Mouse (Mus musculus) hindbrain, embryonic 14.5 days (tissue): ENCODE measurements around the gene Rfx2. TPM values are rescaled to one million over a fixed set of nuclear protein-coding genes. Genes with fewer than 3 reads are reported as not detected.

Source experiments
- ATAC-seq: fragments of 200-750 bp; cut with Nextera tagmentation; 2 replicates; pipeline ENCODE4 v1.8.0; 2017; ENCODE audit warnings: moderate number of reproducible peaks, mild to moderate bottlenecking, moderate TSS enrichment, moderate library complexity; ENCODE audit not compliant: low FRiP score
- DNase-seq: peaks from one replicate; pipeline ENCODE4 v3.0.0-alpha.2; 2015; ENCODE audit warnings: low spot score
- H3K27ac ChIP-seq: fragments of 300-500 bp; sonication (generic); 2 replicates; pipeline ENCODE4 v1.5.1; 2014; ENCODE audit warnings: mild to moderate bottlenecking, moderate library complexity
- H3K27me3 ChIP-seq: fragments of 300-500 bp; sonication (generic); 2 replicates; pipeline ENCODE4 v1.6.1; 2014; ENCODE audit warnings: mild to moderate bottlenecking, low read length, mixed read lengths; ENCODE audit not compliant: control insufficient read depth, insufficient read depth
- H3K36me3 ChIP-seq: fragments of 300-500 bp; sonication (generic); replicated peaks from 2 replicates; pipeline ENCODE4 v1.6.1; 2014; ENCODE audit not compliant: control insufficient read depth, insufficient read depth
- H3K4me1 ChIP-seq: fragments of 300-500 bp; sonication (generic); replicated peaks from 2 replicates; pipeline ENCODE4 v1.6.1; 2014; ENCODE audit warnings: antibody characterized with exemption, low read length, mixed read lengths; ENCODE audit not compliant: control insufficient read depth, insufficient read depth
- H3K4me2 ChIP-seq: fragments of 300-500 bp; sonication (generic); replicated peaks from 2 replicates; pipeline ENCODE4 v1.6.1; 2014; ENCODE audit warnings: mild to moderate bottlenecking, moderate library complexity
- H3K4me3 ChIP-seq: fragments of 300-500 bp; sonication (generic); replicated peaks from 2 replicates; pipeline ENCODE4 v1.5.1; 2014; ENCODE audit warnings: mild to moderate bottlenecking, low read length
- H3K9ac ChIP-seq: fragments of 300-500 bp; sonication (generic); 2 replicates; pipeline ENCODE4 v1.6.1; 2014
- H3K9me3 ChIP-seq: fragments of 300-500 bp; sonication (generic); 2 replicates; pipeline ENCODE4 v1.6.1; 2016; ENCODE audit warnings: low read length; ENCODE audit not compliant: control insufficient read depth
- WGBS: fragments of 180-500 bp; shearing (Covaris S2); extraction: QIAGEN DNeasy Blood & Tissue Kit; methylation state at CpG from one replicate; pipeline ENCODE4 v1.1.7; 2014; 5-methylcytosine and 5-hydroxymethylcytosine counted together
- polyA plus RNA-seq: library from polyadenylated mRNA; unstranded; fragments of >200 nt; fragmentation: Nextera tagmentation; extraction: Ambion mirVana; gene quantifications from 2 replicates; pipeline ENCODE4 v1.2.1, GENCODE M21; 2014

Gene Rfx2
- 3.3 and 4.3 TPM in 2 replicates for polyA plus RNA-seq

DNA sequence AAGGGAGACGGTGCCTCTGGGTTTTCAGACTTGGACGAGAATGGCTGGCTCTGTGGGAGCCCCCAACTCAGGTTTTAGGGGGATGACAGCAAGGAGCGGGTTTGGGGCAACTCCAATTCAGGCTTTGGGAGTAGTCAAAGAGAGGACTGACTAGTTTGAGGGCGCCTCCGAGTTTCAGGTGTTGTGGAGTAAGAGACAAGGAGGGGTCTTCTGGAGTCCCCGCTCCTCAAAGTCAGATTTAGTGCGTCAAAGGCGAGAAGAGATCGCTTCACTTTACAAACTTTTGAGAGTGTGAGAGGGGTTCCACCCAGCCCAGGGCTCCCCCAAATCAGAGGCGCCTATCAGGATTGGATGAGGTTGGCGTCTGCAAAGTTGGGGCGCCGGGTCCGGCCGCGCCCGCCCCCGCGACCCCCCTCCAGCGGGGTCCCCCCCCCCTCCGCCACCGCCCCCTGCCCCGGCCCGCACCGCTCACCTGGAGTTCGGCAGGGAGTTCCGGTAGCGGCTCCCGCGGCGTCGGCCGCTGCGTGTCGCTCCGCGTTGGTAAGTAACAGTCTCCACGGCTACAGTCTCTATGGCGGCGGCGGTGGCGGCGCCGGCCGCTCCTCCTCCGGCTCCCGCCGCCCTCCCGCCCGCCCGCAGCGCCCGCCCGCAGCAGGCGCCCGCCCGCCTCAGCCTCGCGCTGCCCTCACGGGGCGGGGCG is at the start of gene Rfx2:
Gene Rfx2, minus strand, starts transcription at position 603 of the 700 bp plus-strand sequence.
- H3K9me3 ChIP-seq: no peaks in the 10 kb centered on the region
- H3K4me1 ChIP-seq: peaks cover 20% of the 10 kb centered on the region
- under 1% methylated on average over 46 of the region's 62 CpGs for WGBS
- H3K27ac ChIP-seq: 0 out of 2 replicates have a peak within 1 kb of the TSS, but pooled peaks have one; percentile 20
- ATAC-seq (no peak), DNase-seq (no peak)
- peak within 1 kb of the TSS; percentile 81 for H3K4me2 ChIP-seq
- no peaks in the 10 kb centered on the region for H3K36me3 ChIP-seq
- H3K27me3 ChIP-seq: peaks cover 20% of the 10 kb centered on the region
- peak within 1 kb of the TSS; percentile 63 for H3K4me3 ChIP-seq
- H3K9ac ChIP-seq: peak within 1 kb of the TSS; percentile 56

DNA sequence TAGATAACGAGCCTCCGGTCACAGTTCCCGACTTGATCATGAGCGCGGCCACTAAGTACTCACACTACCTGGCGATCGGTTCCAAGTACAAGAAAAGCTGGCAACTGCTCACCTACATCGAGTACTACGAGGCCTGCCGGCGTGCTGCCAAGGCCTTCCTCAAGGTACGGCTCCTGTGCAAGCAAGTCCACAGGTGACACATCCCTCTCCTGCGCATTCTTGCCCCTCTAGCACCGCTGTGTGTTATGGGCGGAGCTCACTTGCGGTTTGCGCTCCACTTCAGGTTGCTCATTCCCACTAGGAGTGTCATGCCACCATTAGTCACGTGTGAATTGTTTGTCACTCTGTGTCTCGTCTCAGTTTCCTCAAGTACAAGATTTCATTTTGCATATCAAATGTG is 46.6 kb upstream of the Rfx2 start:
- no peak overlapping the region for H3K4me2 ChIP-seq
- WGBS: 91% methylated on average over 19 of the region's 19 CpGs
- no peak overlapping the region for H3K4me3 ChIP-seq
- no peaks in the 10 kb centered on the region for H3K27me3 ChIP-seq
- DNase-seq (no peak), ATAC-seq (no peak)
- H3K9me3 ChIP-seq: no peaks in the 10 kb centered on the region
- no peaks in the 10 kb centered on the region for H3K36me3 ChIP-seq
- no peaks in the 10 kb centered on the region for H3K4me1 ChIP-seq
- H3K9ac ChIP-seq: no peak overlapping the region
- no peak overlapping the region for H3K27ac ChIP-seq

DNA sequence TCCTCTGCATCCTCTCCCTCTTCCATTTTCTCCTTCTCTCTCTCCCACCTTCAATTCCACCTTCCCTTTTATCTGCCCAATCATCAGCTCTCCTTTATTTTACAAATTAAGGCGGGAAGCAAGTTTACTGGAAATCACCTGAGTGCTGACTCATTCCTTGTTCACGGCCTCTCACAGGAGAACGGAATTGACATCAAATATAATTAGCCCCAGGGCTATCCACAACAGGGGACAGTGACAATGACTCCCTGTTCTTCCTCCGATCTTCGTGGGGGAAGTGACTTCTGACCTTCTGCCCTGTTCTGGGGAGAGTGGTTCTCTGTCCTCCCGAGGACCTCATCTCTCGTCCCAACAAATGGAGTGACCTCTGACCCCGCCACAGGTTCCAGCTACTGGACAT is 46.2 kb upstream of the Rfx2 start:
- H3K9me3 ChIP-seq: no peaks in the 10 kb centered on the region
- H3K36me3 ChIP-seq: no peaks in the 10 kb centered on the region
- H3K27me3 ChIP-seq: no peaks in the 10 kb centered on the region
- WGBS: 77% methylated on average over 8 of the region's 8 CpGs
- no peak overlapping the region for H3K4me3 ChIP-seq
- no peak overlapping the region for H3K4me2 ChIP-seq
- H3K27ac ChIP-seq: no peak overlapping the region
- ATAC-seq: no peak
- no peak for DNase-seq
- H3K4me1 ChIP-seq: no peaks in the 10 kb centered on the region
- no peak overlapping the region for H3K9ac ChIP-seq

DNA sequence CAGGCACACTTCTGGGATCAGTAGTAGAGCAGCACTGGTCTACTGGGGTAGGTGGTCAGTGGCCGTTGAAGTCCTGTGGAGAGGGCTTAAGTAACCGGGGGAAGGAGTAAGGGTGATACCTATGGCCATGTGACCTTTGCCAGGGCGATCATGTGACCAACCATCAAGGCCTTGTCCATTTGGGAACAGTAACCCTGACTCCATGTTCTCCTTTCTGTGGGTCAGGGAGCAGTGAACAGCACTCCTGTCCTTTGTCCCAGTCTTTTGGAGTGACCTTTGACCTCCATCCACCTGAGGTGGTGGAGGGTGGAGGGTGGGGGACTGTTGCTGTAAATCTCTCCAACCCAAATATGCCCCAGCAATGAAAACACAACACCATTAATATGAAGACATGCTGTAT is 45.7 kb upstream of the Rfx2 start:
- ATAC-seq: no peak
- no peaks in the 10 kb centered on the region for H3K9me3 ChIP-seq

DNA sequence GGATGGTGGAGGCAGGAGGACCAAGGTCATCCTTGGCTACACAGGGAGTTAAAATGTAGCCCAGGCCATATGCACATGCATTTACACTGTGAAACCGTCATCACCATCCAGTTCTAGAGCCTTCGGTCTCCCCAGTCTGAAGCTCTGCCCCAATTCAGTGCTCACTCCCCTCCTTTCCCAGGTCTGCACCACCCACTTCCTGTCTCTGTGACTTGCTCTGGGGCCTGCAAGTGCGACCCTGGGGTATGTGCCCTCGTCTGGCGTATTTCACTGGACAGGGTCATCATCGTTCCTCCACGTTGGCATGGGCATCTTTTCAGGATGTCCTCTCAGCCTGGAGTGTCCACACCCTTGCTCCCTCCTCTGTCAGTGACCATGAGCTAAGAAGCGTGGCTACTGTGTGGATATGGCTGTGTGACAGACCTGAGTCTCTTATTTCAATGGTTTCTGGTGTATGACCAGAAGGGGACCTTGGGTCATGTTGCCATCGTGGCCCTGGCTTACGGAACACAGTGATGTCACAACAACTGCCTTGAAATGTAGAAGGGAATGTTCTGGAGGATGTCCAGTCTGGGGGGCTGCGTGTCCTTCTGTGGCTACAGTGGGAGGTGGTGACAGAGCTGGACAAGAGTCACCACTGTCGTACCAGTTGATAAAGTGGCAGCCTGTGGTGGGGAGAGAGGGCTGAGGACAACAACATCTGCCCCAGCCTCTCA is 44.3 kb upstream of the Rfx2 start, which contains the start of gene 1700061G19Rik:
Gene 1700061G19Rik, plus strand, starts transcription at position 542 of the 716 bp plus-strand sequence.
- H3K36me3 ChIP-seq: no peaks in the 10 kb centered on the region
- H3K4me1 ChIP-seq: no peaks in the 10 kb centered on the region
- H3K27me3 ChIP-seq: no peaks in the 10 kb centered on the region
- H3K9ac ChIP-seq: no peak within 1 kb of the TSS
- 96% methylated on average over 12 of the region's 12 CpGs for WGBS
- no peak within 1 kb of the TSS for H3K27ac ChIP-seq
- H3K9me3 ChIP-seq: no peaks in the 10 kb centered on the region
- no peak within 1 kb of the TSS for H3K4me2 ChIP-seq
- no peak for DNase-seq
- ATAC-seq: no peak
- no peak within 1 kb of the TSS for H3K4me3 ChIP-seq

More for the DNA sequence above, 45.7 kb upstream of the Rfx2 start:
- Histone ChIP-seq H3K4me2 (no peak overlapping the region), H3K27me3 (no peaks in the 10 kb centered on the region), H3K27ac (no peak overlapping the region), H3K9ac (no peak overlapping the region), H3K4me3 (no peak overlapping the region), H3K4me1 (no peaks in the 10 kb centered on the region), H3K36me3 (no peaks in the 10 kb centered on the region)
- WGBS: 86% methylated on average over 3 of the region's 3 CpGs
- no peak for DNase-seq

DNA sequence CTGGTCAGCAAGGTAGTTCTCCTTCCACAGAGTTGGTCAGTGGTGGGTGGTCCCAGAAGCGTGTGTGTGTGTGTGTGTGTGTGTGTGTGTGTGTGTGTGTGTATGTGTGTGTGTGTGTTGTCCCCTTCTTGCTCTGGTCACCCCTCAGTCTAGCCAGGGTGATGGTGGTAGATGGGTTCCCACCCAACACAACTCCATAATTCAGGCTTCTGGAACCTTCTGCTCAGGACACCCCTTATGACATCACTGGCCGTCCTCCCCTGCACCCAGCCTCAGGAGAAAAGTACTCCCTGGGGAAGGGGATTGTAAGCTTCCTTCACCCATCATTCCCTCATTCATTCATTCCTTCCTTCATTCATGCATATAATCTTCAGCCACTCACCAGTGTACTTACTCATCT is 43.4 kb upstream of the Rfx2 start, which contains the start of gene Acsbg2:
Gene Acsbg2, minus strand, starts transcription at position 211 of the 400 bp plus-strand sequence.
- H3K4me1 ChIP-seq: no peaks in the 10 kb centered on the region
- no peak within 1 kb of the TSS for H3K4me3 ChIP-seq
- WGBS: 95% methylated on average over 2 of the region's 2 CpGs
- H3K27ac ChIP-seq: no peak within 1 kb of the TSS
- DNase-seq: no peak
- no peak within 1 kb of the TSS for H3K9ac ChIP-seq
- H3K27me3 ChIP-seq: no peaks in the 10 kb centered on the region
- H3K4me2 ChIP-seq: no peak within 1 kb of the TSS
- H3K36me3 ChIP-seq: no peaks in the 10 kb centered on the region
- no peaks in the 10 kb centered on the region for H3K9me3 ChIP-seq
- no peak for ATAC-seq

DNA sequence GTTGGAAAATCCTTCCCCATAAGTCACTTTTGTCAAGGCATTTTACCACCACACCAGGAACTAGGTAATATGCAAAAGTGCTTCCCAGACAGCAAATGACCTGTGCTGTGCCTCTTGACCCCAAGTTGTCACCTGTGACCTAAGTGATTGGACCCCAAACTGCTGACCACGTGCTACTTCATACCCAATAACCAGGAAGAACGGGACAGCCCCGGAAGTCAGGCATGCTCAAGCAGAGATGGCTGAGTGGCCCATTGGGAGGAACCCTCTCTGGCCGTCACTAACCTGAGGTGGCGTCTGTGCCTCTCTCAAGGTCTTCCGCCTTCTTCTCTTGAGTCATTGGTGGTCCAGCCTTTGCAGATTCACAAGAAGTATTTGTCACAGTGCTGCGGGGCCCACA is 41.7 kb upstream of the Rfx2 start:
- no peak overlapping the region for H3K27ac ChIP-seq
- no peak overlapping the region for H3K9ac ChIP-seq
- no peak overlapping the region for H3K4me2 ChIP-seq
- no peak overlapping the region for H3K4me3 ChIP-seq
- H3K36me3 ChIP-seq: no peaks in the 10 kb centered on the region
- ATAC-seq: no peak
- H3K27me3 ChIP-seq: no peaks in the 10 kb centered on the region
- H3K4me1 ChIP-seq: no peaks in the 10 kb centered on the region
- DNase-seq: no peak
- 83% methylated on average over 7 of the region's 7 CpGs for WGBS
- no peaks in the 10 kb centered on the region for H3K9me3 ChIP-seq

DNA sequence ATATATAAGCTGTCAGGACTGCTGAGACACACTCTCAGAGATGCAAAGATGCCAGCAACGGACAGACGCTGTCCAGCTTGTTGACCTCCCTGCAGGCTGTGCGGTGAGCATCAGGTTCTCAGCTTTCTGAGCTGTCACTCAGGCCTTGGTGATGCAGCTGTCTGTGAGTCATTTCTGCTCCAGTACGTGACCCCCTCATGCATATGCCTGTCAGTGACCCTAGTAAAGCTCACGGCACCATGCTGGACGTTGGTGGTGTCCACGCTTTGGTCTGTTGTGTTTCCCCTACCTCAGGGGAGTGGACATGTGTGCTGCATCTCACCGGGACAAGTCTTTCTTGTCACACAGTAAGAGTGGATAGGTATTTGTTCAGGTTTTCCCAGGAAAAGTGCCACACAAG is 41.0 kb upstream of the Rfx2 start:
- H3K4me2 ChIP-seq: no peak overlapping the region
- 80% methylated on average over 8 of the region's 8 CpGs for WGBS

DNA sequence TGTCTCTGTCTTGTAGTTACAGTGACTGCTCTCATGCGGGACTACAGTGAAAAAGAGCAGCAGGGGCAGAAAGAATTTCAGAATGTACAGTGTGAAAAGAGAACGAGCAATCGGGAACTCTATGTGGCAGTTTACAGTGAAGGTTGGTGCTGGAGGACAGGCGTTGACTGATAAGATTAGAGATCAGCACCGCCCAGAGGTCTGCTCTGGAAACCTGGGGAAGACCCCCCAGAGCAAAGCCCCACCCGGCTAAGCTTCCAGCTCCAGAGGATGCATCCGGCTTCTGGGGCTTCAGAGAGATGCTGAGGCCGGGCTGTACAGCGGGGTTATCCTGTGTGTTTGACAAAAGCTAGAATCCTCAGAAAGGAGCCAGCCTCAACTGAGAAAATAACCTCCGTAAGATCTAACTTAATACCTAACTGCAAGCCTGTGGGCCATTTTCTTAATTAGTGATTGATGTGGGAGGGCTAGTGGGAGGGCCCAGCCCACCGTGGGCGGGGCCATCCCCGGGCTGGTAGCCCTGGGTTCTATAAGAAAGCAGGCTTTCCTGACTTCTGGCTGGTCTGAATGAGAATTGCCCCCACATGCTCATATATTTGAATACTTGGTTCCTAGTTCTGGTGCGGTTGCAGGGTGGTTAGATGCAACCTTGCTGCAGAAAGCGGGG is 39.6 kb upstream of the Rfx2 start:
- H3K9me3 ChIP-seq: 0 out of 2 replicates have a peak, but pooled peaks cover 5% of the 10 kb centered on the region
- DNase-seq (no peak), ATAC-seq (no peak)
- no peak overlapping the region for H3K4me2 ChIP-seq
- no peak overlapping the region for H3K9ac ChIP-seq
- H3K27ac ChIP-seq: no peak overlapping the region
- 72% methylated on average over 15 of the region's 15 CpGs for whole genome bisulfite sequencing
- H3K4me3 ChIP-seq: no peak overlapping the region
- H3K27me3 ChIP-seq: no peaks in the 10 kb centered on the region
- H3K36me3 ChIP-seq: no peaks in the 10 kb centered on the region
- H3K4me1 ChIP-seq: no peaks in the 10 kb centered on the region

More for the DNA sequence above, 41.0 kb upstream of the Rfx2 start:
- no peaks in the 10 kb centered on the region for H3K36me3 ChIP-seq
- no peak overlapping the region for H3K4me3 ChIP-seq
- no peak overlapping the region for H3K27ac ChIP-seq
- H3K4me1 ChIP-seq: no peaks in the 10 kb centered on the region
- 0 out of 2 replicates have a peak, but pooled peaks cover 5% of the 10 kb centered on the region for H3K9me3 ChIP-seq
- no peaks in the 10 kb centered on the region for H3K27me3 ChIP-seq
- DNase-seq (no peak), ATAC-seq (no peak)
- H3K9ac ChIP-seq: no peak overlapping the region
